Mouse (Mus musculus) heart, embryonic 14.5 days (tissue): ENCODE measurements around the gene Gipc3. TPM values are rescaled to one million over a fixed set of nuclear protein-coding genes. Genes with fewer than 3 reads are reported as not detected.
A peak's percentile ranks its signal among the peaks of the same experiment; 100 is the strongest.

Source experiments
- ATAC-seq: fragments of 200-750 bp; cut with Nextera tagmentation; 2 replicates; pipeline ENCODE4 v1.8.0; 2017; ENCODE audit warnings: low read depth, moderate TSS enrichment; ENCODE audit not compliant: insufficient number of reproducible peaks, insufficient read depth, low FRiP score
- H3K27ac ChIP-seq, 2 experiments: fragments of 200-500 bp in 1 of 2; fragments of 300-500 bp in 1 of 2; sonication (generic) in 1 of 2; replicated peaks in 1 of 2; 2 replicates each; pipeline ENCODE4 v1.5.1; 2012 to 2014; ENCODE audit warnings: low read depth in 2 of 2, low read length in 2 of 2, control low read depth in 1 of 2, mild to moderate bottlenecking in 1 of 2, mixed read lengths in 1 of 2; ENCODE audit not compliant: control insufficient read depth in 1 of 2, insufficient read depth in 1 of 2
- H3K27me3 ChIP-seq: fragments of 300-500 bp; sonication (generic); 2 replicates; pipeline ENCODE4 v1.6.1; 2014; ENCODE audit warnings: mild to moderate bottlenecking, low read length, control low read depth; ENCODE audit not compliant: control insufficient read depth, insufficient read depth
- H3K36me3 ChIP-seq: fragments of 300-500 bp; sonication (generic); 2 replicates; pipeline ENCODE4 v1.6.1; 2014; ENCODE audit warnings: mild to moderate bottlenecking, control low read depth, low read length, mixed read lengths; ENCODE audit not compliant: control insufficient read depth, insufficient read depth
- H3K4me1 ChIP-seq, 2 experiments: fragments of 200-500 bp in 1 of 2; fragments of 300-500 bp in 1 of 2; sonication (generic) in 1 of 2; 2 replicates each; pipeline ENCODE4 v1.6.1; 2012 to 2014; ENCODE audit warnings: low read length in 2 of 2, control low read depth in 1 of 2, mixed read lengths in 1 of 2; ENCODE audit not compliant: control insufficient read depth in 2 of 2, insufficient read depth in 2 of 2
- H3K4me2 ChIP-seq: fragments of 300-500 bp; sonication (generic); 2 replicates; pipeline ENCODE4 v1.6.1; 2014; ENCODE audit warnings: mild to moderate bottlenecking, low read length
- H3K4me3 ChIP-seq, 2 experiments: fragments of 200-500 bp in 1 of 2; fragments of 300-500 bp in 1 of 2; sonication (generic) in 1 of 2; 2 replicates each; pipeline ENCODE4 v1.5.1; 2012 to 2014; ENCODE audit warnings: low read length in 2 of 2, mild to moderate bottlenecking in 2 of 2, control low read depth in 1 of 2, low read depth in 1 of 2, moderate library complexity in 1 of 2; ENCODE audit not compliant: control insufficient read depth in 1 of 2, insufficient read depth in 1 of 2
- H3K9ac ChIP-seq: fragments of 300-500 bp; sonication (generic); 2 replicates; pipeline ENCODE4 v1.6.1; 2014; ENCODE audit warnings: mild to moderate bottlenecking, low read length
- H3K9me3 ChIP-seq: fragments of 300-500 bp; sonication (generic); 2 replicates; pipeline ENCODE4 v1.6.1; 2016; ENCODE audit warnings: low read length, control low read depth; ENCODE audit not compliant: control insufficient read depth
- WGBS: fragments of 180-500 bp; shearing (Covaris S2); extraction: QIAGEN DNeasy Blood & Tissue Kit; methylation state at CpG from one replicate; pipeline ENCODE4 v1.1.7; 2014; 5-methylcytosine and 5-hydroxymethylcytosine counted together
- polyA plus RNA-seq: library from polyadenylated mRNA; unstranded; fragments of >200 nt; fragmentation: Nextera tagmentation; extraction: Ambion mirVana; gene quantifications from 2 replicates; pipeline ENCODE4 v1.2.1, GENCODE M21; 2014

Gipc3 gene
- polyA plus RNA-seq, 1 experiment from 2014 or later: 0.11 TPM

GRCm38 (mm10) chr10:81318589-81319329 is 24.3 kb downstream of the Gipc3 start:
- Histone ChIP-seq H3K9ac (peak overlapping the region; percentile 71), H3K4me3 (no peak overlapping the region; a peak in 1 of 4 replicates), H3K27ac (peak overlapping the region in 1 of 2 experiments; percentile 89; a peak in 1 of 4 replicates), H3K9me3 (no peaks in the 10 kb centered on the region), H3K4me2 (peak overlapping the region; percentile 82; the same call in 1 of the 2 replicates), H3K36me3 (peaks cover 52% of the 10 kb centered on the region), H3K27me3 (no peaks in the 10 kb centered on the region), H3K4me1 (peaks cover 24 to 34% of the 10 kb centered on the region in 2 experiments)
- WGBS: 84% methylated on average over 13 of the region's 13 CpGs
- no peak for ATAC-seq

DNA sequence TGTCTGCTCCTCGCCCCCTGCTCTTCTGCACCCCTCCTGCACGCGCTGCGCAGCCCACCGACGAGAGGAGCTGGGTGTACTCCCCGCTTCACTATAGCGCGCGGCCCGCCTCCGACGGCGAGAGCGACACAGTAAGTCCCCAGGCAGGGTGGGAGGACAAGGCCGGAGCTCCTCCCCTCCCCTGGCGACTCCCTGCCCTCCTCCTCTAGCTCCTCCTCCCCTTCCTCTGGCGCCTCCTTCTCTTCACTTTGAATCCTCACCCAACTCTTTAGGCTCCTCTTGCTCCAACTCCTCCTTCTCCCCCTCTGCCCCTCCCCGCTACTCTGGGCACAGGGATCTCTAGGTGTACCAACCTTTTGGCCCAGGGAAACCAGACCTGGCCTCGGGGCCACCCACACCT is 25.8 kb downstream of the Gipc3 start:
- H3K4me2 ChIP-seq: peak overlapping the region; percentile 57
- 17% methylated on average over 20 of the region's 20 CpGs for WGBS
- H3K4me3 ChIP-seq: peak overlapping the region; percentile 16 to 22; a peak in 2 of 4 replicates
- H3K27me3 ChIP-seq: no peaks in the 10 kb centered on the region
- peaks cover 24 to 34% of the 10 kb centered on the region in 2 experiments for H3K4me1 ChIP-seq
- H3K9ac ChIP-seq: peak overlapping the region; percentile 65
- no peak overlapping the region for H3K27ac ChIP-seq
- no peaks in the 10 kb centered on the region for H3K9me3 ChIP-seq
- H3K36me3 ChIP-seq: peaks cover 52% of the 10 kb centered on the region
- no peak for ATAC-seq

DNA sequence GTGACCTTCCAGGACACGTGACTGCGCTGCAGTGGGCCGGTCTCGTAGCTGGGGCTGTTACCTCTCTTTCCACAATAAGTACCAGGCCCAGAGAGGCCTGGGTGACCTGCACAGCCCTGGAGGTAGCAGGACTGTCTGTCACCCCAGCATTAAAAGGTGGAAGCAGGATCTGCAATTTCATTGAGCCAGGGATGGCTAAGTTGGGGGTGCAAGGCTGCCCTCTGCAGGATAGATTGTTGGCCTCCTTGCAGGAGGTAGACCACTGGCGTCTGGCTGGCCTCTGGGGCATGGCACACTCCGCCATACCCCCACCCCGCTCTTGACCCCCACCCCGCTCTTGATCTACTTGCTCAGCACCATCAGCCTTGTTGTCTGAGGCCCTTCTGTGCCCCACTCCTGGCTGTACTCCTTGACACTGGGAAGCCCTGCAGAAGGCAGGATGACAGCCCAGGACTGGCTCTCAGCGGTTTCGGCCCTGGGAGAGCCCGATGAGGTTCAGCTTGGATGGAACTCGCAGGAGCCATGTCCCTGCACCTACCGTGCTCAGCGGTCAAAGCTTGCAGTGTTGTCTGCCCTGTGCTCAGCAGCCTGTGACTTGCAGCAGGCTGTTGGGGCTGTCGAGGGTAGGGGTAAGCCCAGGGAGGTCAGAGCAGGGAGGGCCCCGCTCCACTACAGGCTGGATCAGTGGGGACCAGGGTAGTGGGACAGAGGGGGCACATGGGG is 26.6 kb downstream of the Gipc3 start:
- peak overlapping the region; percentile 65 for H3K9ac ChIP-seq
- H3K4me2 ChIP-seq: peak overlapping the region; percentile 57
- no peaks in the 10 kb centered on the region for H3K27me3 ChIP-seq
- H3K4me1 ChIP-seq: peaks cover 24 to 27% of the 10 kb centered on the region in 2 experiments
- no peaks in the 10 kb centered on the region for H3K9me3 ChIP-seq
- no peak overlapping the region for H3K27ac ChIP-seq
- ATAC-seq: no peak
- H3K4me3 ChIP-seq: peak overlapping the region in 1 of 2 experiments; percentile 22; a peak in 1 of 4 replicates
- H3K36me3 ChIP-seq: peaks cover 58% of the 10 kb centered on the region
- WGBS: 43% methylated on average over 16 of the region's 16 CpGs

- 87% methylated on average over 16 of the region's 16 CpGs for WGBS
- Histone ChIP-seq H3K9me3 (no peaks in the 10 kb centered on the region), H3K27ac (no peak overlapping the region), H3K36me3 (peaks cover 68% of the 10 kb centered on the region), H3K27me3 (no peaks in the 10 kb centered on the region), H3K4me1 (peaks cover 24 to 27% of the 10 kb centered on the region in 2 experiments), H3K4me2 (no peak overlapping the region), H3K9ac (no peak overlapping the region), H3K4me3 (no peak overlapping the region)
- ATAC-seq: no peak
Measured at GRCm38 (mm10) chr10:81315587-81315986, 27.5 kb downstream of the Gipc3 start.

- WGBS: 79% methylated on average over 7 of the region's 7 CpGs
- no peak overlapping the region for H3K27ac ChIP-seq
- H3K4me2 ChIP-seq: no peak overlapping the region
- no peak overlapping the region for H3K9ac ChIP-seq
- no peak for ATAC-seq
- no peaks in the 10 kb centered on the region for H3K9me3 ChIP-seq
- H3K4me3 ChIP-seq: no peak overlapping the region
- H3K27me3 ChIP-seq: no peaks in the 10 kb centered on the region
- H3K4me1 ChIP-seq: peaks cover 17 to 19% of the 10 kb centered on the region in 2 experiments
- H3K36me3 ChIP-seq: peaks cover 81% of the 10 kb centered on the region
Measured at GRCm38 (mm10) chr10:81314201-81314600, 28.9 kb downstream of the Gipc3 start.

- H3K36me3 ChIP-seq: peaks cover 86% of the 10 kb centered on the region
- H3K4me2 ChIP-seq: no peak overlapping the region
- H3K9ac ChIP-seq: no peak overlapping the region
- no peak for ATAC-seq
- no peaks in the 10 kb centered on the region for H3K9me3 ChIP-seq
- WGBS: 93% methylated on average over 13 of the region's 13 CpGs
- H3K4me3 ChIP-seq: no peak overlapping the region
- no peak overlapping the region for H3K27ac ChIP-seq
- H3K4me1 ChIP-seq: peaks cover 11 to 13% of the 10 kb centered on the region in 2 experiments; a peak in 3 of 4 replicates
- no peaks in the 10 kb centered on the region for H3K27me3 ChIP-seq
Measured at GRCm38 (mm10) chr10:81313581-81313980, 29.5 kb downstream of the Gipc3 start.

DNA sequence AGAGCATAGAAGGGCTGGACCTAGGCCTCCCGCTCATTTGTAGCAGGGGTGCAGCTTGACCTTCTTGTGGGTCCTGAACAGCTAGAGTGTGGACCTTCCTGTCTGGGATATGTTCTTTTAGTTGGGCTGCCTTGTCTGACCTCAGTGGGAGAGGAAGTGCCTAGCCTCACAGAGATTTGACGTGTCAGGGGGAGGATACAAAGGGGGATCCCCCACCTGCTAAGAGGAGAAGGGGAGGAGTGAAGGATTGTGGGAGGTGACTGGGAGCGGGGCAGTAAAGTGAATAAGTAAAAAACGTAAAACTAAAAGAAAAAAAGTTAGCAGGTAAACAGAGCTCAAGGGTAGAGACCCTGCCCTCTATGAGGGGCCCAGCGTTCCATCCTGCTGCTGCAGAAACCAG is 33.5 kb downstream of the Gipc3 start:
- 89% methylated on average over 5 of the region's 5 CpGs for WGBS
- no peak overlapping the region for H3K4me3 ChIP-seq
- no peak overlapping the region for H3K4me2 ChIP-seq
- no peaks in the 10 kb centered on the region for H3K9me3 ChIP-seq
- peaks cover 91% of the 10 kb centered on the region for H3K36me3 ChIP-seq
- no peaks in the 10 kb centered on the region for H3K27me3 ChIP-seq
- H3K9ac ChIP-seq: no peak overlapping the region
- ATAC-seq: no peak
- H3K4me1 ChIP-seq: peaks cover 0 to 5% of the 10 kb centered on the region in 2 experiments; a peak in 1 of 4 replicates
- H3K27ac ChIP-seq: no peak overlapping the region
